Mouse (Mus musculus): ENCODE measurements around the gene Usp30.

Usp30 gene

DNA sequence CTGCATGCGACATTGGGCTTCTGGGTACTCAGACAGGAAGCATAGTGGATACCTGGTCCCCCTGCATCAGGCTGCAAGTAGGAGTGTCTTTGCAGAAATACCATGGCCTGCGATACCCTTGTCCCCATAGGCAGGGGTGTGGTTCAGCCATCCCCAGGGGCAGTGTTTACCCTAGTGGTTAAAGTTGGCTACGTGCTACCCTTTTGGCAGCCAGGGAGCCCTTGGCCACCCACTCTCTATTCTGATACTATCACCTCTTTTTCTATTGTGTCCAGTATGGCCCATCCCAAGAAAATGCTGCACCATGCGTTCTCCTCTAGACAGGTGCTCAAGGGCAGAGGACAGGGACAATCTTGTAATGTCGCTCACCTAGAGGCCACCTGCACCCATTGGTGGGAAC lies 89.5 kb downstream of the Usp30 start:
- no peak for DNase-seq (ENCODE audit: low read depth, low spot score)

DNA sequence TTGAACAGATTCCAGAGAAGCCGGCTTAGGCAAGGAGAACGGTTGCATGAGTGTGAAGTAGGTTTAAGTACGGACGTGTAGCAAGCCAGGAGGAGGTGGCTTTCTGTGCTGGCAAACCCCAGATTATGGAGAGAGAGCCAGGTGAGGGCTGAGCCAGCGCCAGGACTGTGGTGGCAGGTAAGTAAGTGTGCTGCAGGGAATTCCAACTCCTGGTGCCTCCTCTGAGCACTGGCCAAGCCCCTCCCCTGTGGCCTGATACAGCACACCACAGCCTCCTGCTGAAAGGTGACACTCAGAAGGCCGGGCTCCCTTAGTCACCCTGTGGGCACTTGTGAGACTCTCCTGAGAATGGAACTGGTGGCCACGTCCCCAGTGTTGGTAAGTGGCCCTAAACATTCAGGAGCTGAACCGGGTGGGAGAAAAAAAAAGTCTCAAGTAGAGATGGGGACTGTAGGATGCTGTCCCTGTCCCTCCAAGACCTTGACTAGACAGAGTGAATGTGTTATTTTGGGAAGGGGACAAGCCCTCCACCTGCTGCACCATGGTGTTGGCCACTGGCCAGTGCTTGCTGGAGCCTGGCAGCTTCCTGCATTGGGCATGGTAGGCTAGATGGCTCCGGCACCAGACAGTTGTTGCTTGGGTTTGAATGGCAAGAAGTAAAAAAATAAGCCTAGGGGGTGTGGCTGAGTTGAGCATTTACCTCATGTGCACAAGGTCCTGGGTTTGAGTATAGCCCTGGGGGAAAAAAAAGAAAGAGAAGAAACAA lies 90.1 kb downstream of the Usp30 start:
- DNase-seq (ENCODE audit: low read depth, low spot score), result no peak

DNA sequence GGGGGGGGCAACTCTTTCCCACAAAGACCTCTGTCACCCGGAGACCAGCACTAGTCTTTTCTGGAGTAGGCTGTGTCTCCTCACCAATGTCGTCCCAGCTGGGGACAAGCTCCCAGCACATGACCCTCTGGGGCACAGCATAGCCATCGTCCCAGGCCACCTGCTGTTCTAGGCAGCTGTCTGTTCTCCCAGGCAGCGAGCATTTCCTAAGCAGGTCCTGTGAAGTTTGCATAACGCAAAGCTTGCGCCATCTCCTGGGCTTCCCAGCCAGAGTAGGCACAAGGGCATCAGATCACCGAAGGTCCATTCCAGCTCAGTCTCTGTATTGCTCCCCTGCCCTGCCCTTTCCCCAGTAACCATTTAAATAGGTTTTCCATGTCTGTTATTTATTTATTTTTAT lies 92.0 kb downstream of the Usp30 start:
- no peak for DNase-seq (ENCODE audit: low read depth, low spot score)

DNA sequence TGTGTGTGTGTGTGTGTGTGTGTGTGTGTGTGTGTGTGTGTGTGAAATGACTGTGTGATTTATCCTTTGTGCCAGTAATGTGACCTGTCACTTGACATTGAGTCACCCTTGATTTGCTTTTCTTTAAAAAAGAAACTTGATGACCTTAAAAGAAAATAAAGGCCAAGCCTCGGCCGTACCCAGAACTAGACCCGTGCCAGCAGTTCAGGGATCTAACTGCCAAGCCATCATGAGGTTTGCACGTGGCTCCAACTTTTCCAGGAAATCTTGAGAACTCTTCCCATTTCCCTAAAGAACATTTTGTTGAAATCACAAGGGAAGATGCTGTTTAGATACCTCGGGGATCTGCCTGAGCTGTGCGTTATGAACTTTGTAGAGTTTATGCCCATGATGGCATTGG lies 96.2 kb downstream of the Usp30 start:
- no peak for DNase-seq (ENCODE audit: low read depth, low spot score)

DNA sequence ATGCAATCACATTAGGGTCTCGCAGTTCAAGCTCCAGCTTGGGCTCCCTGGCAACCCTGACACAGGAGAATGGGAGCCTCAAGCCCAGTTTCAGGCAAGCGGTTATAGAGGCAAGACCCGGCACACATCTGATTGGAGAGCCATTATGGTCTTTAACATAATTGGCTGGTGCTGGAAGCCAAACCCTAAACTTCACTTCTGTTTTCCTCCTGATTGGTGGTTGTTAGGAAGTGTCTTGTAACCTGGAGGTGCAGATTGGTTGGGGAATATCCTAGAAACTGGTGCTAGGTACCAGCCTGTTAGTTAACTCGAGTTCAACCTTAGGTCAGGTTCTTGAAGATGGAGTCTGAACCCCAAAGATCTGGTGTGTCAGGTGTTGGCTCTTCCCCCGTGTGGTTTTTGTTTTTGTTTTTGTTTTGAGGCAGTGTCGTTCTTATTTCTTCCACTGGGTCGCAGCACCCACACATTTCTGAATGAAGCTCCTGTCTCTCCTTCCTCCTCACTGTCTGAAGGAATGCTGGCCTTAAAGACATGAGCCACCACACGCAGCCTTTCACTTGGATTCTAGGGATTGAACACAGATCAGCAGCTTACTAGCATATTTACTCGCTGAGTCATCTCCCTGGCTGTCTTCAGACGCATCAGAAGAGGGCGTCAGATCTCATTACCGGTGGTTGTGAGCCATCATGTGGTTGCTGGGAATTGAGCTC lies 97.0 kb downstream of the Usp30 start:
- no peak for DNase-seq (ENCODE audit: low read depth, low spot score)

DNA sequence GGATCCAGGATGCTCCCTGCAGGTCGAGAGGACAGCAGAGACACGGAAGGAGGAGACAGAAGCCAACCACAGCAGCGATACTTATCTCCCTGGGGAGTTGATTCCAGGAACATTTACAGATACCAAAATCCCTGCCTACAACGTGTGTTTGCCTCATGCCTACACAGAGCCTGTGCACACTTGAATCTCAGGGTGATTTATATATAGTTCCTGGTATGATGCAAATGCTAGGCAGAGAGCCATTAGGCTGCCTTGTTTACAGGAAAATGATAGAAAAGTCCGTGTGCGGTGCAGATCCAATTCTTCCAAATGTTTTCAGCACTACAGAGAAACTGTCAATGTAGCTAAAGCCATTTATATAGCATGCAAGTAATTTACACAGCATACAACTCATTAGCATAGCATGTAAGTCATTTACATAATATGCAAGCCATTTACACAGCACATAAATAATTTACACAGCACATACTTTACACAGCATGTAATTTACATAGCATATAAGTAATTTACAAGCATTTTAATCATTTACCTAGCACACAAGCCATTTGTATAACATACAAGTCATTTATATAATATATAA lies 97.9 kb downstream of the Usp30 start:
- DNase-seq (ENCODE audit: low read depth, low spot score), result no peak

DNA sequence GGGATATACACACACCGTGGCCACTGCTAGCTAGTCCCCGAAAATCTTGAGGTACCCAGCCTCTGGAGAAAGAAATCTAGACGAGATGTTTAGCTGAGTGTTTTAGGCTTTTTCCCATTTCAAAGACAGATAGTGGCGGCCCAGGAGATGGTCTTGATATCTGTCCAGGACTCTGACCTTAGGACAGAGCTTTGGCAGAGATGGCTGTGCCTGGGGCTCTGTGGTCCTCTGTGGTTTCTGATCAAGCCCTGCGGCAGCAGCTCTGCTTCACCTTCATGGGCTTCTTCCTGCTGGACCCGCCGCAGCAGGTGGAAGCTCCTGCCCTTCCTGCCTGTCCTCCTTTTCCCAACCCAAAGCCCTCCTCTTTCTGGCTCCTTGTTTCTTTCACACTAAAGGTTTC lies 105.1 kb downstream of the Usp30 start:
- DNase-seq (ENCODE audit: low read depth, low spot score), result no peak

DNA sequence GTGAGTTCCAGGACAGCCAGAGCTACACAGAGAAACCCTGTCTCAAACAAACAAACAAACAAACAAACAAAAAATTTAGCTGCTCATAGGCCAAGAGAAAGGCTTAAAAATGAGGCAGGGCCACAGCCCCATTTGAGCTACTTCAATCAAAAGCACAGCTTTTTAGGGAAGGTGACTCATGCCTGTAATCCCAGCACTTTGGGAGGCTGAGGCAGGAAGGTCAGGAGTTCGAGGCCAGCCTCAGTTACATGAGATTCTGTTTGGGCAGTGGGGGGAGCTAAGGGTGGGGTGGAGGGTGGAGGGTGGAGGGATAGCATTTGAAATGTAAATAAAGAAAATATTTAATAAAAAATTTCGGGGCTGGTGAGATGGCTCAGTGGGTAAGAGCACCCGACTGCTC lies 107.7 kb downstream of the Usp30 start:
- no peak for DNase-seq (ENCODE audit: low read depth, low spot score)

DNA sequence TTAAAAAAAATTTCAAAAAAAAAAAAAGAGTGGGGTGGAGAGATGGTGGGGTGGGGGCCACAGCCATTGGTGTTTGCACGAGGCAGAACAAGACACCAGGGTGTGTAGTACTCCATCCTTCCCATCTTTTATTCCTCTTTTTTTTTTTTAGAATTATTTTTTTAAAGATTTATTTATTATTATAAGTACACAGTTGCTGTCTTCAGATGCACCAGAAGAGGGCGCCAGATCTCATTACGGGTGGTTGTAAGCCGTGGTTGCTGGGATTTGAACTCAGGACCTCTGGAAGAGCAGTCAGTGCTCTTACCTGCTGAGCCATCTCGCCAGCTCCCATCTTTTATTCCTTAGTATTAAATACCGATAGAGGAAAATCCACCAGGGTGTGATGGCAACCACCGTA lies 108.2 kb downstream of the Usp30 start:
- no peak for DNase-seq (ENCODE audit: low read depth, low spot score)

DNA sequence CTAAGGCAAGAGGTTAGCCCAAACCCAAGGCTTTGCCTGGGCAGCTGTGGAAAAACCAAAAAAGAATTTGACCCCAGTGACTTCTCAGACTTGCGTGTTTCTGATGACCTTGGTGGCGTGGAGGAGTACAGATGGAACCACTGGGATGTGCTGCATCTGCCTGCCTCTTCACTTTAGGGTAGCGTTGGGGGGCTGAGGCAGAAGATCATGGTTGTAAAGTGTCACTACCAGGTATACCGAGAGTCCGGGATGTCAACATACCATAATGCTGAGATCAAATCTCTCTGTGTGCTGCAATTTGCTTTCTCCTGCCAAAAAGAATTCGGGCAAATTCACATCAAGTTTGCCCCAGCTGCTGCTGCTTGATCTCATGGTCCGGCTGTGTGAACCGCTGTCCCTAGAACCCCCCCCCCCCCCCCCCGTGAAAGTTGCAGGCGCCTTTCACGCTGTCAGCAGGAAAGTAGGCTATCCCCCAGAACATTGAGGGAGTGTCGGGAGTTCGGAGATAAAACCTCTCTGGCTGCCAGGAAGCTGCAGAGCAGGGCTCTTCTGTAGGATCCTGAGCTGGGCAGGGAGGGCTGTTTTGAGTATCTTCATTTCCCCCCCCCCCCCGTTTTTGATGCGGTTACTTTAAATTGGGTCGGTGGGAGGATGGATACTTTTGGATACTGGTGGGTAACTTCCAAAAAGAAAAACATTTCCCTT lies 108.8 kb downstream of the Usp30 start:
- no peak for DNase-seq (ENCODE audit: low read depth, low spot score)

All from WW6 (cell line).